Mouse (Mus musculus) adrenal gland, postnatal 14 days (tissue): Measurements from ENCODE around the gene Gm20388. TPM values are rescaled to one million over a fixed set of nuclear protein-coding genes. Genes with fewer than 3 reads are reported as not detected.

Experiments
- DNase-seq: peaks from one replicate; pipeline ENCODE4 v3.0.0; 2021; ENCODE audit warnings: mixed read lengths
- total RNA-seq: library from RNA; stranded (reverse); gene quantifications from 2 replicates; pipeline ENCODE4 v1.2.3, GENCODE M21; 2021

Gm20388 gene
- total RNA-seq, 1 experiment from 2014 or later: 17.6 TPM

- peak; percentile 58 for DNase-seq
Measured at GRCm38 (mm10) chr8:119960531-119961104, 50.0 kb downstream of the Gm20388 start.

DNA sequence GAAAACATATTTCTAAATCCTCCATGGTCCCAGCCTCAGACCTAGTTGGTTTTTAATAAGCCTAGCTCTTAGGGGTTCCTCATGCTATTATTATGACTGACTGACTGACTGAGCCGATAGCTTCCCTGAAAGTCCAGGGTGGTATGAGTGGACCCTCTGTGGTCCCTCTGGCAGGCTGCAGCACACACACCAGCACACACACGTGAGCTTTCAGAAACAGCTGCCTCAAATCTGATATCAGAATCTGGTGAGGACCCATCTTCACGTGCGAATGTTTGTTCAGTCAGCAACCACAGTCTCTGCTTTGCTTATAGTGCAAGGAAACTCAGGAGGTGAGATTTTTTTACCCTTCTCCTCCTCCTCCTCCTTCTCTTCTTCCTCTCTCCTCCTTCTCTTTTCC is 54.2 kb downstream of the Gm20388 start:
- DNase-seq: no peak

GRCm38 (mm10) chr8:119967435-119967834 is 56.8 kb downstream of the Gm20388 start:
- DNase-seq: no peak

GRCm38 (mm10) chr8:119970169-119970568 is 59.5 kb downstream of the Gm20388 start:
- DNase-seq: peak; percentile 67

DNA sequence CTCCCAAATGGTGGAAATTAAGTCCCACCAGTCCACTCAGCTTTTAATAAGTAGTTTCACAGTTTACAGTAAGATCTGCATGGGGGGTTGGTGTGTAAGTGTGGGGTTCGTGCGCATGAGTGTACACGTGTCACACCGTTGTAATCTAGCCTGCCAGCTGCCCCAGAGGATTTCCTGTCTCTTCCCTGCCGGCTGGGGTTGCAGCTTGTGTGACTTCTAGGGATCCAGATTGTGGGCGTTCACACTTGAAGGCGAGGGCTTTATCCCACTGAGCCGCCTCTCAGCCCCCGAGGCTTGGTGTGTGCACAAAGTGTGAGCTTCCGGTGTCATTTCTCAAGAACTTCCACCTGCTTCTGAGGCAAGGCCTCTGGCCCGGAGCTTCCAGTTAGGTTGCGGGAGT is 61.9 kb downstream of the Gm20388 start:
- DNase-seq: no peak

DNA sequence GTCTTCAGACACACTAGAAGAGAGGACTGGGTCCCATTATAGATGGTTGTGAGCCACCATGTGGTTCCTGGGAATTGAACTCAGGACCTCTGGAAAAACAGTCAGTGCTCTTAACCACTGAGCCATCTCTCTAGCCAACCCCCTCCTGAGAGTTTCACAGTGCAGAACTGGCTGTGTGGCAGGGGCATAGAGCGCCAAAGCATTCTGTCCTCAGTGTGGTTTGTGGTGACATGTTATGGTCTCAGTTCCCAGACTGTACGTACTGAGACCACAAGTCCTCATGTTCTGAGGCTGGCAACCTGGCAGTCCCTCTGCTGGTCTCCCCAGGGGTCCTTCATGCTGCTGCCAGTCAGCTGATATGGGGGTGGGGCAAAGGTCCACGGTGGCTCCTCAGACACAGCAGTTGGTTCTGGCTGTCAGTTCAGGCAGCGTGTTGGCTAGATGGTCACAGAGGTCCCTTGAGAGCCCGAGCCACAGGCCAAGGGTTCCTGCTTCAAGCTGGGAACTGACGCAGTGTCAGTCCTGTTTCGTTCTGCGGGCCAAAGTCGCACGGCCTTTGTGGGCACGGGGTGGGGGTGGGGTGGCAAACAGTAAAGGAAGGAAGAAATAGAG is 68.2 kb downstream of the Gm20388 start:
- DNase-seq: peak; percentile 60

DNA sequence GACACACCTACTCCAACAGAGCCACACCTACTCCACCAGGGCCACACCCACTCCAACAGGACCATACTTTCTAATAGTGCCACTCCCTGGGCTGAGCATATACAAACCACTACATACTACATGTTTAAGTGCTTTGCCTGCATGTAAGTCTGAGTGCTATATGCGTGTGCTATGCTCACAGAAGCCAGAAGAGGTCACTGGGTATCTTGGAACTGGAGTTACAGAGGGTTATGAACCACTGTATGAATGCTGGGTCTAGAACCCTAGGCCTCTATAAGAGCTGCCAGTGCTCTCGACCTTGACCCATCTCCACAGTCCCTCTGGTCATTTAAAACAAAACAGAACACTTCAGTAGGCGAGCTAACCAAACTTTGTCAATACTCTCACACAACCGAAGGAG is 70.6 kb downstream of the Gm20388 start:
- no peak for DNase-seq

DNA sequence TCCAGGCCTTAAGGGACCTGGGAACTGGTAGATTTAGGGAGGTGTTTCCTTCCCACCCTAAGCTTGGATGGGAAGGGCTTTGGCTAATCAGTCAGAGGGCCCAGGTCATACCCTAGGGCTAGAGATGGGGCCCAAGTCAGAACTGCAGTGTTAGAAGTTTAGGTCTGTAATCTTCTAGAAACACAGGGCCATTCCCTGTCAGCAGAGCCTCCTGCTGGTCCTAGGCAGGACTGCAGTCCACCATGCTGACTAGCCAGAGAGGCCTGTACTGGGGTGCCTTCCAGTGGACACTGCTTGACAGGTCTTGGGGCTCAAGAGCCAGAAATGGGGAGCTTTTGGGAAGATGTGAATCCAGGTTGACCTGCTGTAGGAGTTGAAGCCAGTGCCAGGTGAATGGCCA is 73.4 kb downstream of the Gm20388 start:
- peak; percentile 56 for DNase-seq

DNA sequence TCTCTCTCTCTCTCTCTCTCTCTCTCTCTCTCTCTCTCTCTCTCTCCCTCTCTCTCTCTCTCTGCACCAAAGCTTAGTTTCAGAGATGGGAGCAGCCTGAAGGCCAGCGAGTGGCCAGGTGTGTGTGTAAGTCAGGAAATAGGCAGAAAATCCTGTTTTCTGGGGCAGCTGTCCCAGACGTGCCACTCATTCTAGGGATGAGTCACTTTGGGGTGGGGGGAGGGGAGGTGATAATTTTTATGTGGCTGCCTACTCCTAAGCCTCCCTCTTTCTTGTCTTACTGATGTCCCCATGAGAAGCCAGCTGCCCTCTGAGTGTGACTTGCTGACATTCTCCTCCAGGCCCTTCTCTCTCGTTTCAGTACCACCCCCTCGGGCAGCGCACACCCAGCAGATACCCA is 75.5 kb downstream of the Gm20388 start:
- no peak for DNase-seq

GRCm38 (mm10) chr8:119988087-119988486 is 77.4 kb downstream of the Gm20388 start:
- DNase-seq: peak; percentile 83

- DNase-seq: peak; percentile 79
Measured at GRCm38 (mm10) chr8:119992249-119992648, 81.6 kb downstream of the Gm20388 start, which contains the start of gene Crispld2. TSS of gene Crispld2 (plus strand) at chr8:119992438.

DNA sequence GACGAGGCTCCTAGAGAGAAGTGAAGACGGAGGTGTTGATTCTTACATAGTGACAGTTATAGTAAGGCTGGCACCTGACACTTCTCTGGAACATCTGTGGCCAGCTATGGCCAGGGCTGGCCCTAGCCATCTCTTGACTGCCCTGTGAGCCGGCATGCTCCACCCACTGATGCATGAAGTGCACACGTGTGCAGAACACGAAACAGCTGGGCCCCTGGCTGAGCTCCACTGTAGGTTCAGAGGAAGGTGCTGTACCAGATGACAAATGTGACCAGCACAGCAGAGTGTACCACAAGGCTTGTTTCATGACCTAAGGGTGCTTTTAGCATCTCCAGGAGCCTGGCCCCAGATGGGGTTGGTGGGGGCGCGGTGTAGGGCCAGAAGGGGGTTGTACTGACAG is 83.5 kb downstream of the Gm20388 start:
- DNase-seq: no peak

- DNase-seq: peak; percentile 74
Measured at GRCm38 (mm10) chr8:119994556-119994955, 83.9 kb downstream of the Gm20388 start.

DNA sequence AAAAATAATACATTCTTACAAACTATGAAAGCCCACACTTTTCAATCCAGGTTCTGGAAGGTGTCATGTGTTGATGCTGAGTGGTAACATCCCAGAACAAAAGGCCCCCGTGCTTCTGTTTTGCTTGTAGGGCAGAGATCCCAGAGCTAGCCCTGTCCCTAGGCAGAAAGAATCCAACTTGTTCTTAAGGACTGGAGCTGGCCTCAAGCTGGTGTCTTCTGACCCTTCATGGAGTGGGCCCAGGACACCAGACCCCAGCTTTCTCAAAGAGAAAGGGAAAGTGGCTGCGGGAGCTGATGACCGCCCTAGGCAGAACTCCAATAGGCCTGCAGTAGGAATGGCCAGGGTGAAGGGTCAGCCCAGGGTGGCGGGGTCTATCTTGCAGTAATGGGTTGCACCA is 86.6 kb downstream of the Gm20388 start:
- DNase-seq: no peak

GRCm38 (mm10) chr8:120000461-120000860 is 89.8 kb downstream of the Gm20388 start:
- peak; percentile 75 for DNase-seq

- DNase-seq: peak; percentile 67
Measured at GRCm38 (mm10) chr8:120001712-120002111, 91.1 kb downstream of the Gm20388 start.

GRCm38 (mm10) chr8:120002348-120002747 is 91.7 kb downstream of the Gm20388 start:
- peak; percentile 51 for DNase-seq

GRCm38 (mm10) chr8:120004154-120004702 is 93.6 kb downstream of the Gm20388 start:
- peak; percentile 83 for DNase-seq

DNA sequence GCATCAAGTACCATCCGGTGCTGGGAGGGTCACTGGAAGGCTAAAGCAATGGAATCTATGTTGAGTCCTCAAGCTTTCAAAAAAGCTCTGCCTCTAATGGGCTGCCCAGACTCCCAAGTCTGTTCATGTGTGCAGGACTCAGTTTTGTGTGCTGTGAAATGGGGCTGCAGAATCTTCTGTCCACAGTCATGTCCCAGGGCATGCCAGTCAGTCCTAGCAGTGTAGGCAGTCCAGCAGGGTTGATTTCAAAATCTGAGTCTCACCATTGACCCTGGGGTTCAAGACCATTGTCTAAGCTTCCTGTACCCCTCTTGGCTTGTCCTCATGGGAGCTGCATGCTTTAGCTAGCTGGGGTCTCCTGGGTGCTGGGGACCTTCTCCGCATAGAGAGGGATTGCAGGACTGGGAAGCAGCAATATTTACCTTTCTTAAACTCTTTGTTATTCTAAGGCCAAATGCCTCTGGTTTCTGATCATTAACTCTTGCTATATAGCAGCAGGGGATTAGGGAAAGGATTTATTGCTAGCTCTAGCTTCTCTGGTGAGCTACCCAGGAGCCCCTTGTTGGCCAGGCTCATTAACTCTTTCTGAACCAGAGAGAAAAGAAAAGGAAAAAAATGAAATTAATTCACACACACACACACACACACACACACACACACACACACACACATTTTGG is 94.2 kb downstream of the Gm20388 start:
- no peak for DNase-seq

DNA sequence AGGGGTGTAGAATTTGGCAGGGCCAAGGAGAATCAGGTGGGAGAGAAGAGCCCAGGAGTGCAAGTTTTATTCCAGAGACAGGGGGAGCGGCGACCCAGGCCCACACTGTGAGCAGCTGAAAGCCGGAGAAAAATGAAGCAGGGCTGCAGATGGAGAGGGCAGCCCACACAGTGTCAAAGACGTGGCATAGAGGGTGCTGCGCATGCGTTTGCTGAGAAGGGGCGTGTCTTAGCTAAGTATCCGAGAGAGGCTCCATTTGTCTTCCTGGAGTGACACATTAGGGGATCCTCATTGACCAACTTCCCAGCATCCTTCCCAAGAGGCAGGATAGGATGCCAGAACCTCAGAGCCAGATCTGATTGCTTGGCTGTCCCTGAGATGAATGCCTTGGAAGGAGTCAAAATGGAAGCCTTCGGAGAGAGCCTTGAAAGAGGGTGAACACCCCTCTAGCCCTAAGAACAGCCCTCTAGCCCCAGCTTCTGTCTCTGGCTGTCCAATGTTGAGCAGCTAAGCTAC is 96.1 kb downstream of the Gm20388 start:
- DNase-seq: no peak

GRCm38 (mm10) chr8:120007178-120007577 is 96.5 kb downstream of the Gm20388 start:
- DNase-seq: no peak

DNA sequence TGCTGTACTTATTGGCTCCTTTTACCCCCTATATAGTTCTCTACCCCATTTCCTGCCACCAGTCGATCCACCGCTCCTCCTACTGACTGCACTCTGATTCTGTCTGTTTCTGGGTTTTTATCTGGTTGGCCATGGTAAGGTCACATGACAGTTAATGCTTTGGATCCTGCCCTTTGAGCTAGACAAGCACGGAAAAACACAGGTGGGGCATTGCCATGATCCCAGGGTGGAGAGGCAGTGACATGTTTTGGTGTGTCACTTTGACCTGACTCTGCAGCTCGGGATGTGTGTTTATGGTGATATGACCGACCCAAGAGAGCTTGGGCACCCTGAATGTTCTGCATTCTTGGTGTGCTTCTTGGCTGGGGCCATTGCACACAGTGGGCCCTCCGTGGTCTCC is 98.6 kb downstream of the Gm20388 start:
- no peak for DNase-seq

DNA sequence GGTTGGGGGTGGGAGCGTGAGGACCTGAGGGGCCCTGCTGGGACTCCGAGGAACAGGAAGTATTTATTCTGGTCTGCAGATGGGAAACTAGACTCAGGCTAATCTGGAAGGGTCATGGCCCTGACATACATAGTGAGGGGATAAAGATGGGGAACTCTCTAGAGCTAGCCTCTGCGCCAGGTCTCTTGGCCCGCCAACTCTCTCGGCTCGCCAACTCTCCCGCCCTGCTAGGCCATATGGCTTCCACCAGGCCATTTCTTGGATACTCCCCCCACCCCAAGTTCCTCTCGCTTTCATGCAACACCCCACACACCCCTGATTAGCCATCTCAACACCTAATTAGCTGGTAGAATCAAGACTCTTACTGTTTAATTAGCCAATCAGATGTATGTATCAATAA is 101.8 kb downstream of the Gm20388 start:
- no peak for DNase-seq
